Mouse (Mus musculus) limb, embryonic 14.5 days (tissue): ENCODE measurements around the gene Samsn1. TPM values are rescaled to one million over a fixed set of nuclear protein-coding genes. Genes with fewer than 3 reads are reported as not detected.

Experiments used
- ATAC-seq: fragments of 200-750 bp; cut with Nextera tagmentation; 2 replicates; pipeline ENCODE4 v1.8.0; 2017; ENCODE audit warnings: low read depth, moderate number of reproducible peaks, moderate TSS enrichment; ENCODE audit not compliant: low FRiP score
- DNase-seq: peaks from one replicate; pipeline ENCODE4 v3.0.0-alpha.2; 2015; ENCODE audit warnings: low spot score
- H3K27ac ChIP-seq: fragments of 300-500 bp; sonication (generic); replicated peaks from 2 replicates; pipeline ENCODE4 v1.5.1; 2014; ENCODE audit warnings: low read depth, mild to moderate bottlenecking, low read length, moderate library complexity, mixed read lengths
- H3K27me3 ChIP-seq: fragments of 300-500 bp; sonication (generic); 2 replicates; pipeline ENCODE4 v1.6.1; 2014; ENCODE audit warnings: low read length, mixed read lengths; ENCODE audit not compliant: control insufficient read depth, insufficient read depth
- H3K36me3 ChIP-seq: fragments of 300-500 bp; sonication (generic); 2 replicates; pipeline ENCODE4 v1.6.1; 2014; ENCODE audit warnings: mild to moderate bottlenecking, low read length, moderate library complexity, mixed read lengths; ENCODE audit not compliant: control insufficient read depth, insufficient read depth
- H3K4me1 ChIP-seq: fragments of 300-500 bp; sonication (generic); 2 replicates; pipeline ENCODE4 v1.6.1; 2014; ENCODE audit warnings: antibody characterized with exemption, low read length, mixed read lengths; ENCODE audit not compliant: control insufficient read depth, insufficient read depth
- H3K4me2 ChIP-seq: fragments of 300-500 bp; sonication (generic); replicated peaks from 2 replicates; pipeline ENCODE4 v1.6.1; 2014; ENCODE audit warnings: low read depth, mild to moderate bottlenecking, low read length, moderate library complexity; ENCODE audit not compliant: severe bottlenecking
- H3K4me3 ChIP-seq: fragments of 300-500 bp; sonication (generic); replicated peaks from 2 replicates; pipeline ENCODE4 v1.5.1; 2014; ENCODE audit warnings: low read length
- H3K9ac ChIP-seq: fragments of 300-500 bp; sonication (generic); 2 replicates; pipeline ENCODE4 v1.6.1; 2014; ENCODE audit warnings: mild to moderate bottlenecking, low read depth, low read length, moderate library complexity; ENCODE audit not compliant: severe bottlenecking
- H3K9me3 ChIP-seq: fragments of 300-500 bp; sonication (generic); 2 replicates; pipeline ENCODE4 v1.6.1; 2016; ENCODE audit warnings: low read length; ENCODE audit not compliant: control insufficient read depth
- POLR2A ChIP-seq: fragments of 200-500 bp; IDR thresholded peaks from 2 replicates; pipeline ENCODE4 v1.8.0; 2012; ENCODE audit warnings: inconsistent platforms, mild to moderate bottlenecking, moderate library complexity, borderline replicate concordance; ENCODE audit not compliant: insufficient read depth, insufficient read length; ENCODE audit errors: extremely low read depth
- WGBS: fragments of 180-500 bp; shearing (Covaris S2); extraction: QIAGEN DNeasy Blood & Tissue Kit; methylation state at CpG from one replicate; pipeline ENCODE4 v1.1.7; 2014; 5-methylcytosine and 5-hydroxymethylcytosine counted together
- polyA plus RNA-seq, 2 experiments: library from polyadenylated mRNA; depleted of rRNA in 1 of 2; stranded (reverse) in 1 of 2; unstranded in 1 of 2; fragments of >200 nt; fragmentation: Nextera tagmentation in 1 of 2; extraction: Ambion mirVana in 1 of 2; gene quantifications; 2 replicates each; pipeline versions ENCODE4 v1.2.1 to v1.2.3; 2012 to 2014

Samsn1 gene
- polyA plus RNA-seq, 2 experiments, result 3.2 to 4.1 TPM

DNA sequence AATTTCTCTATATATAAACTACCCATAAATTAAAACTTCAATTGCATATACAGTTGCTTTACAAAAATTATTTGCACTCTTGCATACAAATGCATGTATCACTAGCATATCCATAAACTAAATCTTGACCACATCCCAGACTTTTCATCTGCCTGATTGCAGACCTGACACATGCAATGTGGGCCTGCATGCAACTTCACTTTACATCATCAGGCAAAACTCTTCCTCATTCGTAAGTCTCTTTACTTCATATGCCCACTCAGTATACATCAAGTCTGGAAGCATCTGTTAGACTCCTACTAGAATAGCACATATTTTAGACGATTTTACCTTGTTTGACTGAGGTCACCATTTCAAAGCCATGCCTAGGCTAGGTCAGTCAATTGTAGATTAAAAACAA is 157.4 kb downstream of the Samsn1 start:
- H3K9me3 ChIP-seq, result no peaks in the 10 kb centered on the region
- 82% methylated on average over 2 of the region's 2 CpGs for whole genome bisulfite sequencing
- no peak overlapping the region for H3K4me2 ChIP-seq
- H3K4me1 ChIP-seq, result no peaks in the 10 kb centered on the region; the same call in 1 of the 2 replicates
- no peak for TF ChIP-seq POLR2A
- H3K27ac ChIP-seq, result no peak overlapping the region
- H3K27me3 ChIP-seq, result no peaks in the 10 kb centered on the region
- ATAC-seq, result no peak
- no peak overlapping the region for H3K9ac ChIP-seq
- DNase-seq, result no peak
- H3K36me3 ChIP-seq, result no peaks in the 10 kb centered on the region
- H3K4me3 ChIP-seq, result no peak overlapping the region

DNA sequence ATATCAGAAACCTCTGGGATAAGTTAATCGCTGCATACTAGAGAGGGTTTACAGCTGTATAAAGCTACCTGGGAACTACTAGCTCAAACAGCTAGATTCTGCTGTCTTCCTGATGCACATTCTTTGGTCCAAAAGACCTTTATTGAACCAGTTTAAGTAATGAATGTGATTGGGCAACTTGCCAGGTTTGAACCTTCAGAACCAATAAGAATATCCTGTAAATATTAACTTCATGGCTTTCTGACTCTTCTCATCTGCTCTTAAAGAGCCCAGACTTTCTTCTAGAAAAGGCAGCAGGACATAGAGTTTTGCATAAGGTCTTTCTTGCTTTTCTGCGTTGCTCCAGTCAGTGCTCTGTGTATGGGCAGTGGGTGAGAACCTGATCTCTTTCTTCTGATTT is 165.7 kb downstream of the Samsn1 start:
- TF ChIP-seq POLR2A, result no peak
- Histone ChIP-seq H3K27ac (no peak overlapping the region), H3K36me3 (no peaks in the 10 kb centered on the region), H3K4me1 (no peaks in the 10 kb centered on the region), H3K9me3 (no peaks in the 10 kb centered on the region), H3K9ac (no peak overlapping the region), H3K27me3 (no peaks in the 10 kb centered on the region), H3K4me3 (no peak overlapping the region), H3K4me2 (no peak overlapping the region)
- 64% methylated on average over 2 of the region's 2 CpGs for WGBS
- DNase-seq (no peak), ATAC-seq (no peak)

DNA sequence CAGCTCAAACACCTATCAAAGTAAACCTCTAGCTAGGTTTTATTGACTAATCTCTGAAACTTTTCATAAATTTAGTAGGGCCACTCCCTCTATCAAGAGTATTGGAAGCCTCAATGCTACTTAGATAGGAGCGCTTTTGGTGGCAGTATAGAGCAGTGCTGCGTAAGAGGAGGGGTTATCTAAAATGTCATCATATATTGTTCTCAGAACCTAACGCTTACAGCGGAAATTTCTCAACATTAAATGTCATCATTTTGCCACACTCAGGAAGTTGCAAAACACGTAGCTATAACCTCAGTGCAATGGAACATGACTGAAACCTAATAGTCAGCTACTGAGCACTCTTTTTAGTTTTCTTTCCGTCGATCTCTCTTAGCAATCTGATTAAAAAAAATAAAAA is 166.7 kb downstream of the Samsn1 start:
- no peak for DNase-seq
- Histone ChIP-seq H3K27ac (no peak overlapping the region), H3K36me3 (no peaks in the 10 kb centered on the region), H3K4me2 (no peak overlapping the region), H3K9me3 (no peaks in the 10 kb centered on the region), H3K4me1 (no peaks in the 10 kb centered on the region), H3K4me3 (no peak overlapping the region), H3K9ac (no peak overlapping the region), H3K27me3 (no peaks in the 10 kb centered on the region)
- no peak for TF ChIP-seq POLR2A
- no peak for ATAC-seq
- 87% methylated on average over 7 of the region's 7 CpGs for WGBS

GRCm38 (mm10) chr16:75853556-75854271 is 168.4 kb downstream of the Samsn1 start:
- H3K36me3 ChIP-seq, result no peaks in the 10 kb centered on the region
- DNase-seq, result no peak
- H3K4me3 ChIP-seq, result no peak overlapping the region
- TF ChIP-seq POLR2A, result no peak
- H3K9me3 ChIP-seq, result no peaks in the 10 kb centered on the region
- no peaks in the 10 kb centered on the region for H3K27me3 ChIP-seq
- no peak for ATAC-seq
- H3K27ac ChIP-seq, result no peak overlapping the region
- H3K4me1 ChIP-seq, result no peaks in the 10 kb centered on the region; the same call in 1 of the 2 replicates
- H3K4me2 ChIP-seq, result no peak overlapping the region
- H3K9ac ChIP-seq, result no peak overlapping the region
- 83% methylated on average over 9 of the region's 9 CpGs for WGBS

DNA sequence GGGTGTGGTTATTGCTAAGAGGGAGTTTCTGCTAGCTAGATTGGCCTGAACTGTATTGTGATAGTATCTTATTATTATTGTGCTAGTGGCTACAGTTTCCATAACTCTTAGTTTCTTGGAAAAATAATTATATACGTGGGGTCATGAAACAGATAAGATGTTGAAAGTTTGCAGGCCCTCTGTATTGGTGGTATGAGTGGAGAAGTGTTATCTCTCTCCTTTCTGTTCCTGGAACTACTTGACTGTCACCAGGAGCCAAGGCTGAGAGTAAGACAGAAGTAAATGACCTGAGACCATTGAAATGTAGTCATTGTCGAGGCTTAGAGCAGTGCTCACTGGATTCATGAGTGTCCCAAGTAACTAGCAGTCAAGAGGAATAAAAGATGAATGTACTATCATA is 169.6 kb downstream of the Samsn1 start:
- no peak overlapping the region for H3K9ac ChIP-seq
- no peak overlapping the region for H3K4me3 ChIP-seq
- no peaks in the 10 kb centered on the region for H3K9me3 ChIP-seq
- H3K27me3 ChIP-seq, result no peaks in the 10 kb centered on the region
- TF ChIP-seq POLR2A, result no peak
- no peak for DNase-seq
- no peaks in the 10 kb centered on the region for H3K36me3 ChIP-seq
- no peak for ATAC-seq
- WGBS, result 65% methylated on average over 2 of the region's 2 CpGs
- no peaks in the 10 kb centered on the region; the same call in 1 of the 2 replicates for H3K4me1 ChIP-seq
- H3K4me2 ChIP-seq, result no peak overlapping the region
- H3K27ac ChIP-seq, result no peak overlapping the region
